Mouse (Mus musculus) E14TG2a.4 (cell line): ENCODE measurements around the gene Alpk1.

Experiments
- H3K27me3 ChIP-seq: 2 replicates; pipeline ENCODE4 v1.6.1; 2014; ENCODE audit warnings: low read length, control low read depth; ENCODE audit not compliant: insufficient read depth
- H3K36me3 ChIP-seq: 2 replicates; pipeline ENCODE4 v1.6.1; 2014; ENCODE audit warnings: low read length, control low read depth; ENCODE audit not compliant: insufficient read depth
- H3K4me1 ChIP-seq: replicated peaks from 2 replicates; pipeline ENCODE4 v1.6.1; 2014; ENCODE audit warnings: low read depth, low read length, control low read depth
- H3K4me3 ChIP-seq: replicated peaks from 2 replicates; pipeline ENCODE4 v1.5.1; 2014; ENCODE audit warnings: mild to moderate bottlenecking, low read length
- H3K9me3 ChIP-seq: 2 replicates; pipeline ENCODE4 v1.6.1; 2014; ENCODE audit warnings: low read length, control low read depth
- CTCF ChIP-seq: conservative IDR thresholded peaks from 2 replicates; pipeline ENCODE4 v1.5.1; 2014; ENCODE audit warnings: low read length
- NANOG ChIP-seq: IDR thresholded peaks from 2 replicates; pipeline ENCODE4 v1.6.1; 2014; ENCODE audit warnings: borderline replicate concordance, low read length, mixed read lengths
- POU5F1 ChIP-seq: IDR thresholded peaks from 2 replicates; pipeline ENCODE4 v1.6.1; 2014; ENCODE audit warnings: low read length, borderline replicate concordance

The Alpk1 gene

GRCm38 (mm10) chr3:127698636-127699035, 81.7 kb downstream of the Alpk1 start:
- Histone ChIP-seq H3K4me3 (no peak overlapping the region), H3K27me3 (peaks cover 25% of the 10 kb centered on the region), H3K36me3 (no peaks in the 10 kb centered on the region), H3K9me3 (no peaks in the 10 kb centered on the region), H3K4me1 (peaks cover 15% of the 10 kb centered on the region)
- TF ChIP-seq POU5F1: no peak
- TF ChIP-seq NANOG: no peak
- no peak for TF ChIP-seq CTCF

- Histone ChIP-seq H3K27me3 (peaks cover 29% of the 10 kb centered on the region), H3K4me3 (no peak overlapping the region), H3K9me3 (no peaks in the 10 kb centered on the region), H3K36me3 (no peaks in the 10 kb centered on the region), H3K4me1 (peaks cover 15% of the 10 kb centered on the region)
- TF ChIP-seq POU5F1 (no peak), CTCF (no peak), NANOG (no peak)
Observed at GRCm38 (mm10) chr3:127696541-127696940, 83.8 kb downstream of the Alpk1 start.

DNA sequence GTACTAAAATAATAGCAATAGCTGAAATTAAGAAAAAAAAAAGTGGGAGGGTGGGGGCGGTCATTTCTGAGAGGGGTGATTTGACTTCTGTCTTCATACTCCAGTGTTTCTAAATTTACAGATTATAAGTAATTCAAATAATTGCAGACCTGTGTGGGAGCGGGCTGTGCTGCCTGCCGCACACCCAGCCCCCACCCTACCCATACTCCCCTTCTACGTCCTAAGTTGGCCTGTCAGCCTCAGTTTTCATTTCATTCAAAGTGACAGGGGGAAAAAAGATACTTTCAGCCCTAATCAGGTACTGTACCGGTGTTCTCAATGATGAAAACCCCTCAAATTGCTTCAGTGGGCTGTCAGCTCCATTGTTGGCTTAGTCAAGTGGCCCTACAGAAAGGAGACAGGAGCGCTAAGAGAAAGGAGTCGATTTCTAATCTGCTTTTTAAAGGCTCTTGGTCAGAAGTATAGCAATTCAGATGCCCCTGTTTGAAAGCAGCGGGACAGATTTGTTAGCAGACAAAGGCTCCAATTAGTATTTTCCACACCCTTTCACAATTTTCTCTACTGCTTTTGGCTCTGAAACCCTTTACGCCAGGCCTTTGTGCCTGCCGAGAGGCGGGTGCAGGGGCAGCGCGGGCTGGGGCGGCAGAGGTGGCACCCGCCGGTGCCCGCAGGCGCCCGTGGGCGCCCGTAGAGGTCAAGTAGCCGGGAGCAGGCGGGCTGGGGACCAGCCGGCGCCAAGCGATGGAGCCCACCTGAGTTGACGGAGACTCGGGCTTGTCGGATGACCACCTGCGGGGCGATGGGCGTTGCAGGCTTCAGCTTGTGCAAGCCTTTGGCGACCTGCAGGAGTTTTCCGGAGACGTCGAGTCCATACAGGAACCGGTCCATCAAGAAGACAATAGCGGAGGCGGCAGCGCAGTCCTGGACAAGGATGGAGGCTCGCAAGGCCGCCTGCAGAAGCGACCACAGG, 85.2 kb downstream of the Alpk1 start:
- H3K4me1 ChIP-seq: peaks cover 15% of the 10 kb centered on the region
- TF ChIP-seq NANOG (peak; percentile 90), CTCF (no peak)
- H3K36me3 ChIP-seq: no peaks in the 10 kb centered on the region
- peak overlapping the region; percentile 79 for H3K4me3 ChIP-seq
- peaks cover 29% of the 10 kb centered on the region for H3K27me3 ChIP-seq
- no peaks in the 10 kb centered on the region for H3K9me3 ChIP-seq

DNA sequence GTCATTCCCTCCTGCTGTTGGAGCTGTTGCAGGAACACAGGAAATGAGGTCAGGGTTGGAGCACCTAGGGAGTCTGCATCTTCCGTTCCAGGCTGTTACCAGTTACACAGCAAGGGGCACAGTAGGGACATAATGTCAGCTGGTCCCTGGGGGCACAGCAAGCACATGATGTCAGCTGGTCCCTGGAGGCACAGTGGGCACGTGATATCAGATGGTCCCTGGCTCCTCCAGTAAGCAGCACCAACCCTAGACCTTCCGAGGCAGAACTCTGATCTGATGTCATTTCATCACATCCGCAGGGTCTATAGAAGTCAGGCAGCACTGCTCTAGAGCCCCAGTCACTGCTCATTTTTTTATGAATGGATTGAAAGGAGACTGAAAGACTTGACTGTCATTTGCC, 89.1 kb downstream of the Alpk1 start:
- H3K4me3 ChIP-seq: no peak overlapping the region
- H3K36me3 ChIP-seq: no peaks in the 10 kb centered on the region
- TF ChIP-seq POU5F1 (no peak), NANOG (no peak), CTCF (no peak)
- H3K4me1 ChIP-seq: peaks cover 15% of the 10 kb centered on the region
- no peaks in the 10 kb centered on the region for H3K9me3 ChIP-seq
- H3K27me3 ChIP-seq: peaks cover 24% of the 10 kb centered on the region

GRCm38 (mm10) chr3:127679703-127680102, 100.6 kb downstream of the Alpk1 start:
- TF ChIP-seq POU5F1: no peak
- no peak for TF ChIP-seq CTCF
- TF ChIP-seq NANOG: no peak
- no peaks in the 10 kb centered on the region for H3K9me3 ChIP-seq
- H3K4me3 ChIP-seq: no peak overlapping the region
- no peaks in the 10 kb centered on the region for H3K4me1 ChIP-seq
- H3K27me3 ChIP-seq: peaks cover 12% of the 10 kb centered on the region
- H3K36me3 ChIP-seq: no peaks in the 10 kb centered on the region

- H3K27me3 ChIP-seq: no peaks in the 10 kb centered on the region
- H3K4me3 ChIP-seq: no peak overlapping the region
- no peaks in the 10 kb centered on the region for H3K9me3 ChIP-seq
- H3K36me3 ChIP-seq: no peaks in the 10 kb centered on the region
- TF ChIP-seq POU5F1: no peak
- no peak for TF ChIP-seq NANOG
- no peak for TF ChIP-seq CTCF
- H3K4me1 ChIP-seq: no peaks in the 10 kb centered on the region
Observed at GRCm38 (mm10) chr3:127661646-127662531, 118.4 kb downstream of the Alpk1 start.

- H3K4me1 ChIP-seq: no peaks in the 10 kb centered on the region
- no peak overlapping the region for H3K4me3 ChIP-seq
- H3K36me3 ChIP-seq: no peaks in the 10 kb centered on the region
- H3K9me3 ChIP-seq: no peaks in the 10 kb centered on the region
- H3K27me3 ChIP-seq: no peaks in the 10 kb centered on the region
- no peak for TF ChIP-seq CTCF
- no peak for TF ChIP-seq NANOG
- no peak for TF ChIP-seq POU5F1
Observed at GRCm38 (mm10) chr3:127660712-127661111, 119.6 kb downstream of the Alpk1 start.
